25 mouse cellular contexts compared by ENCODE assay signal in genomic region chr6:51369771-51370170, GRCm38 (mm10).
DNase-seq lines count a peak whose midpoint lies in the region; ATAC-seq lines count a peak whose summit lies in the region.
"Had no signal": no experiment of that assay in that cellular context is flagged by ENCODE, and none has a peak within 500 bp of the region (broad histone marks: within the 10 kb centered on the region; RNA-seq: fewer than 3 reads in every experiment).

No protein-coding gene starts in this region.

- peaks cover 26% of the 10 kb centered on the region for H3K4me1 ChIP-seq in forebrain, embryonic 13.5 days
- H3K4me1 ChIP-seq in forebrain, embryonic 12.5 days, result peaks cover 20% of the 10 kb centered on the region
- peaks cover 28% of the 10 kb centered on the region for H3K4me1 ChIP-seq in hindbrain, embryonic 13.5 days (replicated peaks)
- no peaks in the 10 kb centered on the region; the same call in 1 of the 2 replicates for H3K4me1 ChIP-seq in hindbrain, embryonic 16.5 days (ENCODE audit: control insufficient read depth, insufficient read depth, low read depth, low read length)
- peaks cover 31% of the 10 kb centered on the region for H3K4me1 ChIP-seq in limb, embryonic 13.5 days
- H3K4me1 ChIP-seq: embryonic facial prominence, embryonic 15.5 days; liver, embryonic 13.5 days; stomach, embryonic 15.5 days had no signal

- H3K4me3 ChIP-seq in forebrain, embryonic 13.5 days, result no peak overlapping the region
- H3K4me3 ChIP-seq in forebrain, embryonic 12.5 days (replicated peaks), result no peak overlapping the region
- H3K4me3 ChIP-seq in hindbrain, embryonic 13.5 days, result no peak overlapping the region
- no peak overlapping the region for H3K4me3 ChIP-seq in hindbrain, embryonic 16.5 days (ENCODE audit: low read length)
- H3K4me3 ChIP-seq in limb, embryonic 13.5 days, result no peak overlapping the region
- H3K4me3 ChIP-seq: embryonic facial prominence, embryonic 15.5 days; liver, embryonic 13.5 days; midbrain, embryonic 12.5 days; neural tube, embryonic 13.5 days; stomach, embryonic 15.5 days had no signal

- no peak for ATAC-seq in forebrain, embryonic 13.5 days
- ATAC-seq in forebrain, embryonic 12.5 days (ENCODE audit: low FRiP score), result no peak
- ATAC-seq in hindbrain, embryonic 13.5 days (ENCODE audit: low FRiP score), result no peak
- ATAC-seq in hindbrain, embryonic 16.5 days, result no peak
- ATAC-seq in limb, embryonic 13.5 days (ENCODE audit: low FRiP score, low read depth), result no peak; the same call in 1 of the 2 replicates
- ATAC-seq: activated CD4-positive, CD25-positive, alpha-beta regulatory T cell, adult 4 months; Patski had no signal

- 22% methylated on average over 6 of the region's 6 CpGs for WGBS in forebrain, embryonic 13.5 days
- WGBS in forebrain, embryonic 12.5 days, result 37% methylated on average over 6 of the region's 6 CpGs
- WGBS in hindbrain, embryonic 13.5 days, result 39% methylated on average over 6 of the region's 6 CpGs
- 34% methylated on average over 6 of the region's 6 CpGs for WGBS in hindbrain, embryonic 16.5 days
- WGBS in limb, embryonic 13.5 days, result 55% methylated on average over 6 of the region's 6 CpGs

- H3K4me2 ChIP-seq in forebrain, embryonic 13.5 days, result no peak overlapping the region
- no peak overlapping the region for H3K4me2 ChIP-seq in forebrain, embryonic 12.5 days
- H3K4me2 ChIP-seq in hindbrain, embryonic 13.5 days, result no peak overlapping the region
- H3K4me2 ChIP-seq in hindbrain, embryonic 16.5 days (ENCODE audit: low read length), result no peak overlapping the region
- no peak overlapping the region for H3K4me2 ChIP-seq in limb, embryonic 13.5 days (replicated peaks)
- H3K4me2 ChIP-seq: embryonic facial prominence, embryonic 15.5 days; liver, embryonic 13.5 days; midbrain, embryonic 12.5 days; neural tube, embryonic 13.5 days; stomach, embryonic 15.5 days had no signal

- no peak overlapping the region for H3K9ac ChIP-seq in forebrain, embryonic 13.5 days
- H3K9ac ChIP-seq in forebrain, embryonic 12.5 days, result no peak overlapping the region
- H3K9ac ChIP-seq in hindbrain, embryonic 13.5 days, result no peak overlapping the region
- no peak overlapping the region for H3K9ac ChIP-seq in hindbrain, embryonic 16.5 days (ENCODE audit: low read depth, low read length)
- H3K9ac ChIP-seq in limb, embryonic 13.5 days, result no peak overlapping the region
- H3K9ac ChIP-seq: embryonic facial prominence, embryonic 15.5 days; liver, embryonic 13.5 days; midbrain, embryonic 12.5 days; neural tube, embryonic 13.5 days; stomach, embryonic 15.5 days had no signal

- H3K27ac ChIP-seq in forebrain, embryonic 13.5 days, result 0 out of 2 replicates have a peak overlapping the region, but pooled peaks have one; percentile 2
- H3K27ac ChIP-seq in forebrain, embryonic 12.5 days, result no peak overlapping the region
- H3K27ac ChIP-seq in hindbrain, embryonic 13.5 days, result 0 out of 2 replicates have a peak overlapping the region, but pooled peaks have one; percentile 25
- no peak overlapping the region for H3K27ac ChIP-seq in hindbrain, embryonic 16.5 days (ENCODE audit: low read depth, low read length)
- H3K27ac ChIP-seq in limb, embryonic 13.5 days, result 0 out of 2 replicates have a peak overlapping the region, but pooled peaks have one; percentile 44
- H3K27ac ChIP-seq: embryonic facial prominence, embryonic 15.5 days; kidney, postnatal 0 days; liver, embryonic 13.5 days; midbrain, embryonic 12.5 days; neural tube, embryonic 13.5 days; stomach, embryonic 15.5 days had no signal

- no peaks in the 10 kb centered on the region for H3K27me3 ChIP-seq in forebrain, embryonic 13.5 days
- H3K27me3 ChIP-seq in forebrain, embryonic 12.5 days, result no peaks in the 10 kb centered on the region
- H3K27me3 ChIP-seq in hindbrain, embryonic 13.5 days, result no peaks in the 10 kb centered on the region
- H3K27me3 ChIP-seq in hindbrain, embryonic 16.5 days (replicated peaks; ENCODE audit: control insufficient read depth, insufficient read depth, low read length), result no peaks in the 10 kb centered on the region
- no peaks in the 10 kb centered on the region for H3K27me3 ChIP-seq in limb, embryonic 13.5 days
- H3K27me3 ChIP-seq: embryonic facial prominence, embryonic 15.5 days; midbrain, embryonic 12.5 days; neural tube, embryonic 13.5 days; stomach, embryonic 15.5 days had no signal

- H3K36me3 ChIP-seq in forebrain, embryonic 13.5 days (ENCODE audit: poor library complexity, severe bottlenecking), result no peaks in the 10 kb centered on the region
- H3K36me3 ChIP-seq in forebrain, embryonic 12.5 days (replicated peaks), result no peaks in the 10 kb centered on the region
- H3K36me3 ChIP-seq in hindbrain, embryonic 13.5 days, result no peaks in the 10 kb centered on the region
- no peaks in the 10 kb centered on the region for H3K36me3 ChIP-seq in hindbrain, embryonic 16.5 days (ENCODE audit: control insufficient read depth, insufficient read depth, low read length)
- H3K36me3 ChIP-seq in limb, embryonic 13.5 days, result no peaks in the 10 kb centered on the region
- H3K36me3 ChIP-seq: embryonic facial prominence, embryonic 15.5 days; liver, embryonic 13.5 days; midbrain, embryonic 12.5 days; neural tube, embryonic 13.5 days; stomach, embryonic 15.5 days had no signal

- H3K9me3 ChIP-seq in forebrain, embryonic 13.5 days (replicated peaks), result no peaks in the 10 kb centered on the region
- no peaks in the 10 kb centered on the region for H3K9me3 ChIP-seq in forebrain, embryonic 12.5 days
- no peaks in the 10 kb centered on the region for H3K9me3 ChIP-seq in hindbrain, embryonic 13.5 days
- no peaks in the 10 kb centered on the region for H3K9me3 ChIP-seq in hindbrain, embryonic 16.5 days (ENCODE audit: control insufficient read depth, low read length)
- H3K9me3 ChIP-seq in limb, embryonic 13.5 days, result no peaks in the 10 kb centered on the region
- H3K9me3 ChIP-seq: embryonic facial prominence, embryonic 15.5 days; liver, embryonic 13.5 days; midbrain, embryonic 12.5 days; neural tube, embryonic 13.5 days; stomach, embryonic 15.5 days had no signal

- DNase-seq in ZHBTc4 (ENCODE audit: low read depth, low spot score), result peak; percentile 77
- no peak for DNase-seq in right cerebral cortex, postnatal 36 days (ENCODE audit: low spot score in 2 of 2)
- DNase-seq in neural tube, embryonic 10.5 days (ENCODE audit: extremely low spot score, low spot score), result no peak
- DNase-seq: adrenal gland, postnatal 10 days; cerebellum, adult 9-10 months; gastrocnemius, postnatal 14 days; heart, postnatal 4 days; kidney, adult 2 months; liver, embryonic 13.5 days; lung, adult 2 months; lung, postnatal 14 days; right cerebral cortex, adult 18-20 months; thymus, postnatal 25 days had no signal

Comparison
In these comparisons a context has a peak if more than half of its experiments do, and no peak if none do; other contexts are left out.
1. H3K27ac ChIP-seq: peak in forebrain, embryonic 13.5 days (single experiment), hindbrain, embryonic 13.5 days (single experiment) and limb, embryonic 13.5 days (single experiment); none in forebrain, embryonic 12.5 days (single experiment) and hindbrain, embryonic 16.5 days (single experiment).